Mouse (Mus musculus) brain, embryonic 14.5 days (tissue): ENCODE measurements around the gene Exosc1.

Experiments
- CTCF ChIP-seq: fragments of 200-500 bp; IDR thresholded peaks from 2 replicates; pipeline ENCODE4 v1.5.1; 2012; ENCODE audit warnings: inconsistent platforms, mild to moderate bottlenecking, moderate library complexity, borderline replicate concordance; ENCODE audit not compliant: insufficient read depth, insufficient read length; ENCODE audit errors: extremely low read depth
- POLR2A ChIP-seq: fragments of 200-500 bp; IDR thresholded peaks from 2 replicates; pipeline ENCODE4 v1.6.1; 2012; ENCODE audit warnings: mild to moderate bottlenecking, inconsistent platforms, borderline replicate concordance; ENCODE audit not compliant: poor library complexity, insufficient read depth, insufficient read length, severe bottlenecking; ENCODE audit errors: extremely low read depth

DNA sequence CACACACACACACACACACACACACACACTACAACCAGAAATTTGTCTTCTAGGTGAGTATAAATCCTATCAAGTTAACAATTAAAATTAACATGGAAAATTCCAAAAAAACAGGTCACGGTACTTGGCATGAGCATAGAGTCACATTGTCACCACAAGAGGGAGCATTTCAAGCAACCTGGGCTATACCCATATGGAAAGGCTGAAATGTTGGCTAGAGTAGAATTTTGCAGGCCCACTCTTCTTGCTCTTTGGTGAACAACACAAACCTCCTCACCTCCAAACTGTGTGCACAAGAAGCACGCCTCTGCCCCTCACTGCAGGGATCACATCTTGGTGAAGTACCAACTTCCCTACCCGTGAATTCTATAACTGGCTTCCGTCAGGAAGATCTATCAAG lies 34.4 kb downstream of the Exosc1 start:
- TF ChIP-seq POLR2A = no peak
- TF ChIP-seq CTCF = peak; percentile 67; the same call in 1 of the 2 replicates
